Mouse (Mus musculus) Patski (cell line): ENCODE measurements at regions not wholly inside any gene's neighbourhood (a gene's known extent, or its start where the extent isn't known, plus 50 kb on each side); places are given as distances from the start of the nearest gene placed in this dataset.

Experiments
- ATAC-seq: fragments of 100-300 bp; one replicate; pipeline ENCODE4 v1.8.0; 2021
- CTCF ChIA-PET: fragments of 350-600 bp; sonication (Branson Sonifier 250); formaldehyde crosslinking; loops from one replicate; lab custom pipeline; 2022; ENCODE audit warnings: inconsistent platforms; lab: Charles Lee
- POLR2A ChIA-PET: fragments of 350-600 bp; sonication (Branson Sonifier 250); formaldehyde crosslinking; loops from one replicate; lab custom pipeline; 2022; ENCODE audit warnings: antibody characterized with exemption, inconsistent platforms; lab: Charles Lee
- DNase-seq: peaks from one replicate; pipeline ENCODE4 v3.0.0-alpha.2; 2011; ENCODE audit warnings: low read depth, low spot score
- H3K27me3 ChIP-seq: fragments of 371-371 bp; one replicate; pipeline ENCODE4 v1.5.1; 2021
- CTCF ChIP-seq: fragments of 100-300 bp; IDR thresholded peaks from one replicate; pipeline ENCODE4 v1.5.1; 2021
- in situ Hi-C: fragments of 300-500 bp; cut with MboI; formaldehyde crosslinking; loops from 3 replicates; pipeline ENCODE4 v1.11.1; 2018; ENCODE audit warnings: low pct_unique_long_range_greater_than_20kb, mixed read lengths

GRCm38 (mm10) chr13:82361379-82361778 lies 578.5 kb downstream of the Cetn3 start:
- no peak for TF ChIP-seq CTCF
- ATAC-seq (no peak), DNase-seq (no peak)
- H3K27me3 ChIP-seq: no peaks in the 10 kb centered on the region
- in situ Hi-C loops: no loop called here
- POLR2A ChIA-PET: no interaction called here
- CTCF ChIA-PET: no interaction called here

GRCm38 (mm10) chr13:82366768-82367167 lies 583.9 kb downstream of the Cetn3 start:
- in situ Hi-C loops: no loop called here
- DNase-seq (no peak), ATAC-seq (no peak)
- ChIA-PET CTCF (no interaction called here), POLR2A (no interaction called here)
- H3K27me3 ChIP-seq: no peaks in the 10 kb centered on the region
- no peak for TF ChIP-seq CTCF

- no peak for ATAC-seq
- CTCF ChIA-PET: no interaction called here
- POLR2A ChIA-PET: no interaction called here
These were observed 588.7 kb downstream of the Cetn3 start for GRCm38 (mm10) chr13:82371579-82371978.

GRCm38 (mm10) chr13:82372612-82373011 lies 589.7 kb downstream of the Cetn3 start:
- no peak for TF ChIP-seq CTCF
- no peaks in the 10 kb centered on the region for H3K27me3 ChIP-seq
- in situ Hi-C loops: no loop called here
- ATAC-seq (no peak), DNase-seq (no peak)
- ChIA-PET POLR2A (no interaction called here), CTCF (no interaction called here)

More at GRCm38 (mm10) chr13:82371579-82371978, 588.7 kb downstream of the Cetn3 start:
- no peak for DNase-seq
- H3K27me3 ChIP-seq: no peaks in the 10 kb centered on the region
- TF ChIP-seq CTCF: no peak
- in situ Hi-C loops: no loop called here

DNA sequence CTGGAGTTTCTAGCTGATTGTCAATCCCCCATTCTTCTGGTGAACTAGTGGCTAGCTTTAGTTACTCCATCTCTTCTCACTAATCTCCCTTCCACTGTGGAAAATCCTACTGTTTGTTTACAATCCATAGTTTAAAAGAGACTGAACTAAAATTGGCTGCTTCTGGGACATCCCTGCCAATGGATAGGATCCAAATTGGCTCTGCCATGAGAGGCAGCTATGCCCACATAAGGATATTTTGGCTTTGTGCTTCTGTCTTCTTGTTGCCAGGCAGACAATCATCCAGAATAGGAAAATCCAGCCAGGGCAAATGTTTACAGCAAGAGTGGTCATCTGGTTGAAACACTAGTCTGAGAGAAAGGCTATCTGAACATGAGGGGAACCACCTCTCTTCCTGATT lies 610.0 kb downstream of the Cetn3 start:
- DNase-seq (no peak), ATAC-seq (no peak)
- ChIA-PET POLR2A (no interaction called here), CTCF (no interaction called here)
- no peaks in the 10 kb centered on the region for H3K27me3 ChIP-seq
- no peak for TF ChIP-seq CTCF
- in situ Hi-C loops: no loop called here

- ChIA-PET CTCF (no interaction called here), POLR2A (no interaction called here)
- H3K27me3 ChIP-seq: no peaks in the 10 kb centered on the region
- in situ Hi-C loops: no loop called here
- ATAC-seq (no peak), DNase-seq (no peak)
- no peak for TF ChIP-seq CTCF
These were observed 610.6 kb downstream of the Cetn3 start for GRCm38 (mm10) chr13:82393496-82393895.

GRCm38 (mm10) chr13:82413677-82414076 lies 630.8 kb downstream of the Cetn3 start:
- no peak for TF ChIP-seq CTCF

DNA sequence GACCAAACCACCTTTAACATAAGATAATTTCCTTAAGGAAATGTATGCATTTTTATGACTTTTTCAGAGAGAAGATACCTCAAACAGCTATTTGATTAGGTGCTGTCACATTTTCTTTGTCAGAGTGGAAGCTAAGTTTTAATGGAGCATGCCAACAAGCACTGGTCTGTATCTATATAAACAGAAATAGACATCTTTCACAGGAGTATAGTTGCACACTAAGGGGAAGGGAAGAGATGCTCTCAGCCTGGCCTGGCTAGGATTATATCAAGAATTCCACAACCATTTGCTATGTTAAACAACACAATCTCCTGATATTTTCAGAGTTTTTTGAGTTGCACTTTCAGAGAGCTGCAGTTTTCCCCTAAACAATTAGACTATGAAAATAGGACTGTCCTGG lies 638.1 kb downstream of the Cetn3 start:
- ChIA-PET POLR2A (no interaction called here), CTCF (no interaction called here)
- in situ Hi-C loops: no loop called here
- ATAC-seq (no peak), DNase-seq (no peak)
- peaks cover 3% of the 10 kb centered on the region for H3K27me3 ChIP-seq
- no peak for TF ChIP-seq CTCF

More at GRCm38 (mm10) chr13:82413677-82414076, 630.8 kb downstream of the Cetn3 start:
- ChIA-PET CTCF (interaction anchor here (1.4 kb wide), 1 partner anchor 10 kb away, joined by 4 read pairs; no protein-coding TSS in a partner anchor), POLR2A (no interaction called here)
- DNase-seq (no peak), ATAC-seq (no peak)
- in situ Hi-C loops: no loop called here
- H3K27me3 ChIP-seq: peaks cover 3% of the 10 kb centered on the region

DNA sequence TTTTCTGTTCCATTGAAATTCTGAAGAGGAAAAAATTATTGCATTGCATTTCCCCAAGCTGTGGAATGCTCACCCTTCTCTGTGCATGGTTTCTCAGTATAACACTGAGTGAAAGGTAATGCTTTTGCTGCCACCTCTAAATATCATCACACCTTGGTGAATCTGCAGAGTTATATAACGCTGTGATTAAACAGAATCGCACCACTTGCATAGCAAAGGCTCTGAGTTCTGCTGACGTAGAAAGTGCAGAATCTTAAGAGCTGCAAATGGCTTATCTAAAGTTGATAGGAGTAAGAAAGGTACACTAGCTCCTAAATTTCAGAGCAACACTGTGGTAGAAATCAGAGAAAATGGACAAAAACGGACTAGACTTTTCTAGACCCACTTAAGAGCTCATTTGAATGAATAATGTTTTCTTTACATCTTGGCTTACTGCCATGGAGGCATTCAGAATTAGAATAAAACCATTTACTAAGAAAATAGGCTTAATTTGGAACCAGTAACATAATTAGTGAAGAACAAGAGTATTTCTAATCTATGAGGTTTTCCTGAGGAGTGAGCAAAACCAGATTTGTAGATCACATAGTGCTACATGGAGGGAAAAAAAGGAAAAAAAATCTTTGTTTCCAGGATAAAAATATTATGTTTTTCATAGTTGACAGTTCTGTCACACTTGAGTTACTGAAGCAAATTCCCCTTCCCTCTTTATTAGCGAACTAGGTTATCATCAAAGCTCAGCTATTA lies 641.2 kb downstream of the Cetn3 start:
- no peak for DNase-seq
- H3K27me3 ChIP-seq: no peaks in the 10 kb centered on the region
- ChIA-PET CTCF (interaction anchor here (0.8 kb wide), 1 partner anchor 11 kb away, joined by 4 read pairs; no protein-coding TSS in a partner anchor), POLR2A (no interaction called here)
- no peak for ATAC-seq
- in situ Hi-C loops: no loop called here
- TF ChIP-seq CTCF: no peak

- H3K27me3 ChIP-seq: no peaks in the 10 kb centered on the region
- ATAC-seq: no peak
- no peak for DNase-seq
- in situ Hi-C loops: no loop called here
- ChIA-PET CTCF (no interaction called here), POLR2A (no interaction called here)
- TF ChIP-seq CTCF: no peak
These were observed 642.0 kb downstream of the Cetn3 start for GRCm38 (mm10) chr13:82424732-82425341.

DNA sequence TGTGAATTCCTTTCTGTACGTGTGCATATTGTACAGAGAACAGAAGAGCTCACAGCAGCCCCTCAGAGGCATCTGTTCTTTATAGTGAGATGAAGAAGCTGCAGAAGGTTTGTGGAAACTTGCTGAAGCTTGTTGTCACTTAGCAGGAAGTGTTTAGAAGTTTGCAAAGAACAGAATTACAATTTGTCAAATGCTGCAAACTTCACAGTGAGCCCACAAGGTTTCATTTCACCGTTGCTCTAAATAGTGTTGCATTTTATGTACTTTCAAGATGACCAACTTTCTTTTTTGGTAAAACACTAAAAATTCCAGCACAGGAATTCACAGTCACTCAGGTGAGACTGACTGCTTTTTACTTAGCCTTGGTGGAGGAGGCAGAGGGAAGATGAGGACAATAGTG lies 649.5 kb downstream of the Cetn3 start:
- CTCF ChIA-PET: no interaction called here
- POLR2A ChIA-PET: no interaction called here
- no peak for DNase-seq
- H3K27me3 ChIP-seq: no peaks in the 10 kb centered on the region
- no peak for ATAC-seq
- no peak for TF ChIP-seq CTCF
- in situ Hi-C loops: no loop called here
